Mouse (Mus musculus) stomach, postnatal 0 days (tissue): Measurements from ENCODE around the gene Ikbke.

Experiments used
- CTCF ChIP-seq: IDR thresholded peaks from 2 replicates; pipeline ENCODE4 v1.5.1; 2016; ENCODE audit warnings: antibody characterized with exemption, low read depth, mild to moderate bottlenecking, moderate library complexity
- EP300 ChIP-seq: optimal IDR thresholded peaks from 2 replicates; pipeline ENCODE3; 2016; ENCODE audit warnings: antibody characterized with exemption

DNA sequence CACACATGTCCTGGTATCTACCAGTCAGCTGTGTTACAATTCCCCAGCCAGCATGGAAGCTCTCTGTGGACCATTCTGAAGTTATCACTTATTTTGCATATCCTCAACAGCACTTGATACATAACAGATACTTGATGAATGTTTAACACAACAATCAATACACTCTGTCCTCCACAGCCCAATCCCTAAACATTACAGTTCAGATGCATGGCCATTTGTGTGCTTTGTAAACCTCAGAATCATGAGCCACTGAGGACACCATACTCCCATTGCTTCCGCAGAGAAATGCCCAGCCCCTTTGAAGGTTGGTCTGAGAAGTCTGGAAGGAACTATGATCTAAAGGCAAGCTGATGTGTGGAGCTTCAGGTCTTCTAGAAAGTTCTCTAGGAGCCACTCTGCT, 67.8 kb downstream of the Ikbke start:
- no peak for TF ChIP-seq CTCF
- TF ChIP-seq EP300, result no peak
